Mouse (Mus musculus) gonadal fat pad, adult 2 months (tissue): ENCODE measurements around the gene Psmd12. TPM values are rescaled to one million over a fixed set of nuclear protein-coding genes. Genes with fewer than 3 reads are reported as not detected.

ENCODE experiments used
- polyA plus RNA-seq: library from polyadenylated mRNA; depleted of rRNA; stranded (reverse); fragments of >200 nt; gene quantifications from 2 replicates; pipeline ENCODE4 v1.2.3, GENCODE M21; 2012; rRNA removed

The Psmd12 gene
- polyA plus RNA-seq, 1 experiment, result 17.6 TPM

Other genes starting within 250 kb of the Psmd12 start
- gene Pitpnc1, start 8.8 kb upstream of the Psmd12 start, polyA plus RNA-seq, result 6.4 and 8.3 TPM in 2 replicates
- 8.9 and 14.2 TPM in 2 replicates for gene Helz, start 68.4 kb downstream of the Psmd12 start, polyA plus RNA-seq
- gene Cacng1, start 237.0 kb downstream of the Psmd12 start, polyA plus RNA-seq, result 1.3 and 1.5 TPM in 2 replicates